Mouse (Mus musculus): ENCODE measurements around the gene Mpped2. TPM values are rescaled to one million over a fixed set of nuclear protein-coding genes. Genes with fewer than 3 reads are reported as not detected.

Mpped2 gene
- total RNA-seq, 2 experiments from 2014 or later: not detected

DNA sequence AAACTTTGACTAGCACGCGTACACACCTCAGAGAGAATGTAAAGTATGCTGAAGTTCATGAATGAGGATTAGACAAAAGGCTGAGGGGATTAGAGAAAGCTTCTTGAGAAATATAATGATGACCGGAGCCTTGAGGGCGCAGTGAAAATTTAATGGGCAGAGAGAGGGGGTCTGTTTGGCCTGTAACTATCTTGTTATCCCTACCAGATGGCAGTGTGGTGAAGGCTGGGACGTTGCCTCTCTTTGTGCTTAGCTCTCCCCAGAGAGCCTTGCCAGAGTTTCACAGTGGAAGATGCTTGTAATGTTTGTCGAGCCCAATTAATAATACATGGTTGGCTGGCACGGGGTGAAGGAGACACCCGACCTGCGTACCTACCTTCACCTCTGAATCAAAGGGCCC, 156.3 kb downstream of the Mpped2 start:
- ATAC-seq (replicated peaks; ENCODE audit: poor library complexity, severe bottlenecking): no peak

DNA sequence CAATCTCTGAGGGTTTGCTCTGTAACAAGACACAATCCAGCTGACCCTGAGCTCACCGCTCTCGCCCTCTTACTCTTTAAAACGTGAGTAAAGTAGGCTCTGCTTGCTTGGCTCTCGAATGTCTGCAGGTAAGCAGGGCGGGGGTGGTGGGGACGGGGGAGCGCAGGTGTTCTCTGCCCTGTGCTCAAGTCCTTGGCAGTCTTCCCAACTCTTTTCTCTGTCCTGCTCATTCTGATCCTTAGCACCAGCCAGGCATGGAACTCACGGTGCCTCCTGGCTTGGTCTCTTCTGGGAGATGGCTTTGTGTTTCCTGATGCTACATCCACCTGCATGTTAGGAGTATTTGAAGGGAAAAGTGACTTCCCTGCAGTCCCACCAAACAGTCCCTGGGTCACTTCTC, 158.4 kb downstream of the Mpped2 start:
- no peak for ATAC-seq (replicated peaks; ENCODE audit: poor library complexity, severe bottlenecking)

DNA sequence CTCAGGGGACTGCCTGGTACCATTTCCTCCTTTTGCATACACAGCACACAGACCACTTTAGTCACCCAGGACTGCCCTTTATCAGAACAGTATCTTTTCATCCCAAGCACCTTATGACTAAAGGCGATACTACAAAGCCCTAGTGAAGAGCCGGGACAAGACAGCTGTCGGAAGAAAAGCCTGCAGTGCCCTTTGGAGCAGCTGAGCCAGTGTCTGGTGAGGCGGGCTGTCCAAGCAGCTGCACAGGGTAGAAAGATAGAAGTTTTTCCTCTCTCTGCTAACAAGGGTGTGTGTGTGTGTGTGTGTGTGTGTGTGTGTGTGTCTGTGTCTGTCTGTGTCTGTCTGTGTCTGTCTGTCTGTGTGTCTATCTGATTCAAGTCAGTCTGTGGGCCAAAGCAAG, 161.1 kb downstream of the Mpped2 start:
- ATAC-seq (replicated peaks; ENCODE audit: poor library complexity, severe bottlenecking): no peak

DNA sequence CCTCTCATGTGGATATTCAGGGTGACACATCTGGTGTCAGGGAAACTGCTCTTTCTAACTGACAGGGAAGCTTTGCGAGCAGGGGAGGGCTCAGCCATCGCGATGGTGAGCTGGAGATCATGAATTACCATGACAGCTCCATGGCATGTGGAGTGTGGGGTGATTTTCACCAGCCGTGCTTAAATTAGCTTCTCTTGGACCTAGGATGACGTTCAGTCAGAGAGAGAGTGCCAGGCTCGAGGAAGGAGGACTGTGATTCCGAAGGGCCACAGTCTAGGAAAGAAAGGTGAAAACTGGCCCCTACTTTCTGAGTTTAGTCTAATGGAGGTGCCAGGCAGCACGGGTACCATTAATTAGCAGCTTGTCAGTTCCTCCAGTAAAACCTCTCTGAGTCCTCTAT, 161.7 kb downstream of the Mpped2 start:
- no peak for ATAC-seq (replicated peaks; ENCODE audit: poor library complexity, severe bottlenecking)

DNA sequence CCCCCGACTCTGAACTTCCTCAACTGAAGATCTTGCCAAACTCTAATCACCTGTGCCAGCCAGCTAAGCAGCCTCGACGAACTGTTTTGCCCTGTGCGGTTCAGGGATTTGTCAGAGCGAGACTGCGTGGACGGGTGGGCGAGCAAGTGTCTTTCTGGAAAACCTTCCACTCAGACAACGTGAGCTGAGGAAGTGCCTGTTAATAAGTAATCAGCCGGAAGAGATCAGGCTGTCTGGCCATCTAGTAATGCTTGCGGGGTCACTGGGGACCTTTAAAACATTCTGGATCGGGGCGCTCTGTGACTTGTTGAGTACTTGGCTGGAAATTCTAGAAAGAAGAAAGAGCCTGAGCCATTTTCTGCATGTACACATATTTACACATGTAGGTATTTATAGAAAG, 162.1 kb downstream of the Mpped2 start:
- ATAC-seq (replicated peaks; ENCODE audit: poor library complexity, severe bottlenecking): no peak

DNA sequence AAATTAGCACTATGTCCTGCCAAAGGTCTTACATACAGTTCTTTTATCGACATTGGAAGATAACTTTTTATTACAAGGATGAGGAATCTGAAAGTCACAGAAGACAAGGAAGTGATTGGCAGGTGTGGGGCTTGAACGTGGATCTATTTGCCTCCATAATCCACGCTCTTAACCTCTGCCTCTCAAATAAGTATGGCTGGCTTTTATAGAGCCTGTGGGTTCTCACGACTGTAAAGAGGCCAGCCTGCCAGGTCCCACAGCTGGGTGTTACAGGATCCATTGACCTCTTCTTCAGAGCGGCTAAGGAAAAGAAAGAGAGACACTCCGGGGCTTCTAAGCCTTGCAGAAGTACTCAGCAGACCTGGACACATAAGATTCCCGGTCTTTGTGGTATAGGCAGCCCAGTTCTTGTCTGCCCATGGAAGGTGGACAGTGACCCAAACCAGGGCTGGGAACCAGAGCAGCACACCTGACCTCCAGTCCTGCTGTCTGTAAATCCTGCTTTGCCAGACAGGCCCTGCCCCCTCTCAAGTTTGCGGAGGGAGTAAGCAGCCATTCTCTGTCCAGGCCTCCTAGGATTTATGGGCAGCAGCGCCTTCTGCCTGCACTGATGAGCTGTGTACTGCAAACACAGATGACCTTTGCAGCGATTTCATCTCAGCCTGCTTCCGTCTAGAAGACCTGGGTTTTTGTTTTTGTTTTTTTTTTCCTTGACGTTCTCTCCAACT, 162.7 kb downstream of the Mpped2 start:
- no peak for ATAC-seq (replicated peaks; ENCODE audit: poor library complexity, severe bottlenecking)

DNA sequence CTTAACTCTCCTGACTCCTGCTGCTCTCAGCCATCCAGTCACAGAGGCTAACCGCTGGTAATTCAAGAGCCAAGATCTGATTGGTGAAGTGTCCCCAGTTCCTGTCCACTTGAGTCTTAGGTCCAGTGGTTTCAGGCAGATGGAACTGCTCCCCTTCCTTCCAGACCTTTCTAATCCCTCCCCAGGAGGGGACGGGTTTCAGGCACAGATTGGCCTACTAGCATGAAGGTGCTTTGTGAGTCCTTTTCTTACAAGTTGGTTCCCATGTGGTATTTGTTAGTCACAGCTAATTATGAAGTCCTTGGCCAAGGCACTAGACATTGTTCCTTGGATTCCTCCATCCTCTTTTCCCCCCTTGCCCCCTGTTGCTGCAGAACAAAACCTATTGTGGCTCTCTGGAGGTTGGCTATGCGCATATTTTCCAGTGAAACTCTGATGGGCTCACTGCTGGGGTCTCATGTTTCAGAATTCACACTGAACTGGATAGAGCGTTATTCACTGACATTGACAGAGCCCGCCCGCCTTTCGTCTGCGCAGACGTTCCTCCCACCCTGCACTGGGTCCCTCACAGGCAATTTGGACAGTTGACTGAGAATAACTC, 163.4 kb downstream of the Mpped2 start:
- ATAC-seq (replicated peaks; ENCODE audit: poor library complexity, severe bottlenecking): no peak

DNA sequence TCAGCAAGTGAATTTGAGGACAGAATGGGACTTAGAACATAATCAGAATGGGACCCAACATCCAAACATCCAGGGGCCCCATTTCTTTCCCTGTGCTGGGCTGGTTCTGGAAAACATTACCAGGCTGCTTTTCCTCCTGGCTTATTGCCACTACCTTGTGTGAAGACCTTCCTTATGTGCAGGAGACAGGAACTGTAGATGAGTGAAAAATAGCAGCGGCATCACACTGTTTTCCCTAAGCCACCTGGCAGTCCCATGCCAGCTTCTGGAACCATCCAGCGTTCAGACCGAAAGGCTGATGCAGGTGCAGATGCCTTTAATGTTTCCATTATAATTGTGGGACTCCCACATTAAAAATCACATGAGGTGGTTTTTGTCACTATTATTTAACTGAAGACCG, 164.2 kb downstream of the Mpped2 start:
- no peak for ATAC-seq (replicated peaks; ENCODE audit: poor library complexity, severe bottlenecking)

DNA sequence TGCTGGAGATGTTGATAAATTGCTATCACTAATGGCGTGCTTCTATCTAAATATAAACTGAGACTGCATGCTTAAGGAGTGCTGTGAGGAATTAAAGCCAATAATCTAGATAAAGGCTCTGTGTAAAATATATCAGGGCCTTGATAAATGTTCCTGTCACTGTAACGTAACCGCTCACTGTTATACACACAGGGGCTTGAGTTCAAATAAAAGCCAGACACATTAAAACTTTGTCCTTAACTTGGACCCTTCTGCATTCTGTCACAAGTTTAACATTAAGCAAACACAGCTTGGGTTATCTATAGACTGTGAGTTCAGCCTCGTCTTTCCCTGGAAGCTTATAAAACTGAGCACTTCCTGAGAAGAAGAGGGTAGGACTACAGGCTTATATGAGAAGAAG, 164.6 kb downstream of the Mpped2 start:
- ATAC-seq (replicated peaks; ENCODE audit: poor library complexity, severe bottlenecking): no peak

DNA sequence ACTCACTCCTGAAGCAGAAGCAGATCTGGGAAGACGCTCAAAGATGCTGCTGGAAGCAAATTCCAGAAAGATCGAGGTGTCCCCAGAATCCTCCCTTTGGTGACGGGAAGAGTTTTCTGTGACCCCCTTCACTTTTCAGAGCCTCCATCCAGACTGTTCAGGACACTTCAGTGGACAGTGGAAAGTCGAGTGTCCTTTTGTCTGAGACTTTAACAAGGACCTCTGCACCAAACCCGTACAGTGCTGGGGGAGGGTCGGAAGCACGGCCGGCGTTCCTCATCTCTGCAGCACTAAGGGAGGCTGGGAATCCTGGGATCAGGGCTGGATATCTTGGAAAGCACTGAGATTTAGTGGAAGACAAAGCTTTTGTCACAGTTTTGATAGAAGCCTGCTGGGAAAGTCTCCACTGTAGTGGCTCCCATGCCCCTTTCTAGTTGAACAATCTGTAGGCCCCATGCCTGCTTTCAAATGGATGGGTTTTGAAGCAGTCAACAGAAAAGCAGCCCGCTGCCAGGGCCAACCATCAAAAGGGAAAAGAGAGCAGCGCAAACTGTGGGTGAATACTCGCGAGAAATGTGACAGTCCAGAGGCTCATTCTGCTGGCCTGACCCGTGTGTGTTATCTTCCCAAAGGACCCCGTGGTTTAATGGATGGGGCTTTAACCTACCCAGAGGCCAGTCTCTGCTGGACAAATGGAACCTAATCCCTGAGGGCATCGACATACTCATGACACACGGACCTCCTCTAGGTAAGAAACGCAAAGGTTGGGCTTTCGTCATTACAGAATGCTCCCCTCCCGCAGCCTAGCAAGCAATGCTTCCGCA, 168.0 kb downstream of the Mpped2 start:
- no peak for ATAC-seq (replicated peaks; ENCODE audit: poor library complexity, severe bottlenecking)

DNA sequence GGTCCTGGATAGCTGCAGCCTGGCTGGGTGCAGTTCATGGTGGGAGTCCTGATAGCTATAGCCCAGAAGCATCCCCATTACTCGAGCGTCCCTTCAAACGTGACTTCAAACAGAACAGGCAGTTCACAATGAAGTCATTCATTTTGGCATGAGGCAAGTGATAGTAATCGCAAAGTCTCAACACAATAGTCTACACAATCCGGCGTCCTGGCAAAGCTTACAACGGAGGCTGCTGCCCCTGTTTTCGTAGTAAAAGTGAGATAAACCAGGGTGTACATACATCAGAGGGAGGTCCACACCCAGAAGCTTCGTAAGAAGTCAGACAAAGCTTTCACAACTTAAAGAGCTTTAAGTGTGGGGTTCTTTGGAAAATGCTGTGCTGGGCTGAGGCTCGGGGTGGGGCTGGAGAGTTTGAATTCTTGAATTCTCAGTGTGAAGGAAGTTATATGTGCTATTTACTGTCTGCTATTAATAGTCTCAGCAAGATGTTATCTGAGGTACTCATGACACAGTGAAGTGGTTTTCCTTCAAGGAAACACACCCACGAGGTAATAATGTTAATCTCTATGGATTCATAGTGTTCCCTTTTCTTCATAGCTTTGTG, 170.1 kb downstream of the Mpped2 start:
- no peak for ATAC-seq (replicated peaks; ENCODE audit: poor library complexity, severe bottlenecking)

DNA sequence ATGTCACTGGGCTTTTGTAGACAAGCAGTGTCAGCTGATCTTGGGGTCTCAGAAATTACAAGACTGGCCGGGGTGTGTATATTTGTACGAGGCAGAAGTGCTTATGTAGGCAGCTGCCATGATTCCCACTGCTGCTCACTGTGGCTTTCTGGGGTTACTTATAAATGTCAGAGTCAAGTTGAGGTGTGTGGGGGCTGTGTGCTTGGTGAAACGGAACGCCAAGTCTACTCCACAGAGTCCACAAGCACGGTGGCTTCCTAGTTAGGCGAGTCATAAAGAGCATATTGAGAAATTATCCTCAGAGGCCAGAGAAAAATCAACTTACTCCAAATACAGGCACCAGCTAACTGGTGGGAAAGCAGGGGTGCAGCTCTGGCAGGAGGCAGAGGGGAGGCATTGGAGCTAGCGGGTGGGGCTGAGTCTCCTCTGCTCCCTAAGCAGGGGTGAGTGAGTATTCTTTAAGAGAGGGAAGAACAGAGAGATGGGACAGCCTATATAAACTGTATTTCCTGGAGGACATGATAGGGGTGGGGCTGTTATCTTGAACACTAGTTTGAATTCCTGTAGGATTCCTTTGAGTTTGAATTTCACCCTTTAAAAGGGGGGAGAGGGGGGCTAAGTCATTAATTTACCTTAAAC, 172.2 kb downstream of the Mpped2 start:
- no peak for ATAC-seq (replicated peaks; ENCODE audit: poor library complexity, severe bottlenecking)

DNA sequence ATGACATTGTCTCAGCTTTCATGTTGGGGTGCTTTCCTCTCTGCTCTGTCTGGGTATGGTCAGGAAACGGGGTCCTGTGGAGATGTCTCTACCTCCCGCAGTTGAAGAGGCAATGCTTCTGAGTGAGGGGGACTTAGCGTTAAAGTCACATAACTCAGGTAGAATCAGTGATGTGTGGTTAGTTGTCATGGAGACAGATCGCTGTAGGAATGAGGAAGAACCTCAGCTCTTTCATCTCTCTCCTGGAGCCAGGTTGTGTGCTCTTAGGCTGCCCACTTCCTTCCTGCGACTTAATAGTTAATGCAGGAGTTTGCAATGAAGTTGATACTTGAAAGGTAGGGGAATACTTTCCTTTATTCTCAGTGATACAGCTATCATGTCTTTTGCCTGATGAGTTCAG, 173.2 kb downstream of the Mpped2 start:
- no peak for ATAC-seq (replicated peaks; ENCODE audit: poor library complexity, severe bottlenecking)

DNA sequence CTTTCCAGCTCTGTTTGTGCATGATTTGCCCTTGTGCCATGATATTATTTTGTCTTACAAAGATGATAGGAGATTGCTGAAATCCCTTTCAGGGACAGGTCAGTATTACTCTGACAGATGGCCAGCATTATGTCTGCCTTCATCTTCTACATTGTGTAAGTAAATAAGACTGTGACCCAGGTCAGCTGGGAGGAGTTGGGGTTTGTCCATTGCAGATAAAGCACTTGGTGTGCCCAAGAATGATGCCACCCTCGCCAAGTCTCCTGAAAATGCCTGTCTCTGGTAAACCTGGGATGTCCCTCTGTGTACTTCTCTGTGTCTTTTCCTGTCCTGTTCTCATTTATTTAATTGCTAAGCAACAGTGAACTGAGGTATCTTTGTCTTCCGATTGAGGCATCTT, 177.8 kb downstream of the Mpped2 start:
- no peak for ATAC-seq (replicated peaks; ENCODE audit: poor library complexity, severe bottlenecking)

DNA sequence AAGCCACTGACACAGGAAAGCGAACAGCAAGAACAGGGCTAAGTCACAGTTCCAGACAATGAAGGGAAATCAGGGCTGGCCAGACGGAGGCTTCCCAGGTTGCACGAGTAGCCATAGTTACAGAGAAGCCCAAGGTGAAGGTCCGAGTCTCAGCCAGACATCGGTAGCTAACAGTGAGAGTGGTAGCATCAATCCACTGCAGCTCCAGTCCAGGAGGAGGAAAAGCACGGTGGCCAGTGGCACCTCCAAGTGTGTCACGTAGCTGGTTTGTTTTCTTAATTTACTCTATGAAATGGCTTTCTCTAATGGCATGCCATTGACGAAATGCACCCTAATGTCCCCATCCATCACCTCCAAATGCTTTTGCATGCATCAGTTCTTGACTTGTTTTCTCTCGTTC, 180.1 kb downstream of the Mpped2 start:
- no peak for ATAC-seq (replicated peaks; ENCODE audit: poor library complexity, severe bottlenecking)

DNA sequence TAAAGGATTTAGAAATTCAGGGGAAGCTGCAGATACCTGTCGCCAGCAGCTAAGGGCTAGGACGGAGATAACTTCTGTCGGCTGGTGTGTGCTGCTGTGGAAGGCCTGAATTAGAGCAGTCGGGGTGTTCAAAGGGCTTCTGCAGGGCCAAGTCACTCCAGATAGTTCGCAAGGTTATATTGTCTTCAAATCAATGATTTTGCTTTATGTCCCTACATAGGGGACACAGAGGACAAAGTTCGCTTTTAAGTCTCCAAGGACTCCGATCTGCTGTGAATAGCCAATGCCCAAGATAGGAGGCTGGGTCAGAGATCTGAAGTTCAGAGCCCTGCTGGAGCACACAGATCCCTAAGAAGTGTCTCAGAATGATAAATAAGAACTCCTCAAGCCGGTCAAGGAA, 190.3 kb downstream of the Mpped2 start:
- no peak for ATAC-seq (replicated peaks; ENCODE audit: poor library complexity, severe bottlenecking)

DNA sequence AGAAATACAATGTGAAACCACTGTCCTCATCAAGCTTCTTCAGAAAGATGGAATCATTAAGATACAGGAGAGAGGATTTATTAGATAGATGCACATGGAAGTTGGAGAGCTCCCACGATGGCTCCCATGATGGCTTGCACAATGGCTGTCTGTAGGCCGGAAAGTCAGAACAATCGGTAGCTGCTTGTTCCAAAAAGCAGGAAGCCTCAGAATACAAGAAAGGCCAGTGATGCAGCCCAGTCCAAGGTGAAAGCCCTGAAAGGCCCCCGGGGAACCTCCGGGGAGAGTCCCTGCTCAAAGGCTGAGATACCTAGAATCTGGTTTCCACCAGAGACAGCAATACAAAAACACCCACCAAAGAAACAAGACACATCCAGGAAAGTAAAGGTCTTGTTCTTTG, 195.1 kb downstream of the Mpped2 start:
- no peak for ATAC-seq (replicated peaks; ENCODE audit: poor library complexity, severe bottlenecking)

DNA sequence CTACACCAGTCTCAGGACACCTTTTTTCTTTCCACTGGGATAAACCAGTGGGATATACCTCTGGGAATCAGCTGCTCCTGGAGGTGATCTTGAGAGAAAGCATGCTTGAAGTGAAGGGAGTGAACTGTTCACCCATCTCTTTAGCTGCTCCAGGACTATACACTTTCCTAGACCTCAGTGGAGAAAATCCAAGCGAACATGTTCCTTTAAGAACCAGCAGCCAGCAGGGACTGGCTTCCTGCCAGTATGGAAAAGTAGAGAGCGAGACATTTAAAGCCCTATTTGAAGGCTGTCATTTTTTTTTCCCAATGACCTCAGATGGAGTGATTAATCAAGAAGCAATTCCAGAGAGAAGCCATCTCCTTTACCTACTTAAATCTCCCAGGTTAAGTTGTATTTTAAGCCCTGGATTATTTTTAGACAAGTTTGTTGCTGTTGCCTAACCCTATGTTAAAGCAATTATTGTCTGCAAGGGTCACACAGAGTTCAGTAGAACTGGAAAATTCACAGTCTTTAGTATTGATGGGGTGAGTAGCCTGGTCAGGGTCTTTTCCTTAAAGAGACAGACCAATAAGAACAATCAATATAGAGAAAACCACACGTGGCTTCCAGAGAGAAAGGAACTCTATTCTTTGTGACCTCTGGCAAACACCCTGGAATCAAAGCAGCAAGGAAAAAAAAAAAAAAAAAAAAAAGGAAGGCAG, 196.4 kb downstream of the Mpped2 start:
- ATAC-seq (replicated peaks; ENCODE audit: poor library complexity, severe bottlenecking): no peak

DNA sequence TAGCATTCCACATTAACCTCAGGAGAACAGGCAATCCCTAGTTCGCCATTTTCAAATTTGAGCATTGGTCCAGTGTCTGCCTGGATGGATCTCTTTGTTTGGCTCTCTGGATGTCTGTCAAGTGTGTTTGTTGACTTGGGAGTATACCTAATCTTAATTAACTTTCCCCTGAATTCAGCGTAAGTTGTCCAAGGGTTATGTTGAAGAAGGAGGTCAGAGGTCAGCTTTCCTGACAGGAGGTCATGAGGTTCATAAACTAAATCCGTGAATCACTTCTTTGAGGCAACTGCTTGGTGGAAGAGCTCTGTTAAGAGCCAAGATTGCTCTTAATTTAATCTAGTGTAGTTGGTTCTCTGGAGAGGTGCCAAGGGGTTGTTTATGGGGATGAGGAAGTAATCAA, 200.3 kb downstream of the Mpped2 start:
- ATAC-seq (replicated peaks; ENCODE audit: poor library complexity, severe bottlenecking): no peak
